Mouse (Mus musculus): ENCODE data around the gene Trim40. TPM values are rescaled to one million over a fixed set of nuclear protein-coding genes. Genes with fewer than 3 reads are reported as not detected.
"Not testable (repeated sequence)": the region's sequence is repeated elsewhere in the genome, so short reads cannot be mapped to it uniquely, and the experiment has no call there.

Gene Trim40
- total RNA-seq, 2 experiments from 2014 or later, result not detected

DNA sequence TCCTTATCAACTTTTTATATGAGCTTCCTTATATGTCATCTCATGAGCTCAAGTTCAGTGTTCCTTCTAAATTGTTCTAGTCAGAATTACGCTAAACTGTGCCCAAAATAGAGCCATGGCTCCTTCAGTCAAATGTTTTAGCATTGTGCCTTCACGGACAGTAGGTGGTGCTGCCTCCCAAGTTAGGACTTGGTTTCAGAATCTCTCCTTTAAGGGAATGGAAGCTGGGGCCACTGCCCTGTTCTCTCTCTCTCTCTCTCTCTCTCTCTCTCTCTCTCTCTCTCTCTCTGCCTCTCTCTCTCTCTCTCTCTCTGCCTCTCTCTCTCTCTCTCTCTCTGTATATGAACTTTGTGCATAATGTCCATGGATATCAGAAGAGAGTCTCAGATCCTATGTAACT, 2.4 kb upstream of the Trim40 start:
- peak; percentile 58 for DNase-seq

DNA sequence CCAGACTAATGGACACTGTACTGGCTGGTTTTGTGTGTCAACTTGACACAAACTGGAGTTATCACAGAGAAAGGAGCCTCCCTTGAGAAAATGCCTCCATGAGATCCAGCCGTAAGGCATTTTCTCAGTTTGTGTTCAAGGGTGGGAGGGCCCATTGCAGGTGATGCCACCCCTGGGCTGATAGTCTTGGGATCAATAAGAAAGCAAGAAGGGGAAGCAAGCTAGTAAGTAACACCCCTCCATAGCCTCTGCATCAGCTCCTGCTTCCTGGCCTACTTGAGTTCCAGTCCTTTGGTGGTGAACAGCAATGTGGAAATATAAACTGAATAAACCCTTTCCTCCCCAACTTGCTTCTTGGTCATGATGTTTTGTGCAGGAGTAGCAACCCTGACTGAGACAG, 1.6 kb upstream of the Trim40 start:
- not testable (repeated sequence) for DNase-seq

DNA sequence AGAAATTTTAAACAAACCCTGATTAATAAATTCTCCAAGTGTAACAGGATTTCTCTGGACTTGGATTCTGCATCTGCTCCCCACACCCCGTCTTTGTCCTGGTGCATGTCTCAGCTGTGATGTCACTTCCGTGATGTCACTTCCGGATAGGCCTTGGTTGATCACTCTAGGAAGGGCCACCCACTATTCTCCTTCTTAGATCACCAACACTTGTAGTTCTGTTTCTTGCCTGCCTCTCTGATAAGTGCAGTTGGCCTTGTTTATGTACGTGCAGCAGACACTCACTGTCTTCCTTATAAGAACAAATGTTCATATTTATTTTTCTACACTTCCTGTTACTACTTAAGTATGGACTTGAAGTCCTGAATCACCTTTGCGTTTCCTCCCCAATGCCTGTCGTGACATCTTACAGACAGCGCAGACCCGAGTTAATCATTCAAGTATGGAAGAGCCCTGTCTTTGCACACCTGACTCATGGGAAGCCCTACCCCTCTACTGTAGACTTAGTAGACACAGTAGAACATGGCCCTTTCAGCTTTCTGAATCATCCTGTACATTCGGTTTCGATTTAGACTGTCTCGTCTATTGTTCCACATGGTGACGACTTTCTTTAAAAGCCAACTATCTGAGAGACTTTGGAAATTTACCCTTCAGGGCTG, 4.7 kb downstream of the Trim40 start:
- no peak for DNase-seq

DNA sequence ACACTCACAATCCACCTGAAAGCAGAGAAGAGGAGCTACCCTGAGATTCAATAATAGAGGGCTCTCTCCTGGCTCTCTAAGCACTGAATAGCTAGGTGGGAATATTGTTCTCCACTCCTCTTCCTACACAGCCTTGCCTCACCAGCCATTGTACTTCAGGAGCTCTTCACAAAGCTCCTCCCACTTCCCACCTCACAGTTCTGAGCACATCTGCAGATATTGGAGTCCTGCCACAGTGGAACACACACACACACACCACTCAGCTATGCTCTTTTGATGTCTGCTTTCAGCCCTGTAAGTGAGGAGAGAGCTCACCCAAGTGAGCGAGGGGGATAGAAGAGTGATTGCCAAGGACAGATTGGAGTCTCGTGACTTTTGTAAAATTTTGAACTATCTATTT, 6.6 kb downstream of the Trim40 start:
- no peak for DNase-seq

DNA sequence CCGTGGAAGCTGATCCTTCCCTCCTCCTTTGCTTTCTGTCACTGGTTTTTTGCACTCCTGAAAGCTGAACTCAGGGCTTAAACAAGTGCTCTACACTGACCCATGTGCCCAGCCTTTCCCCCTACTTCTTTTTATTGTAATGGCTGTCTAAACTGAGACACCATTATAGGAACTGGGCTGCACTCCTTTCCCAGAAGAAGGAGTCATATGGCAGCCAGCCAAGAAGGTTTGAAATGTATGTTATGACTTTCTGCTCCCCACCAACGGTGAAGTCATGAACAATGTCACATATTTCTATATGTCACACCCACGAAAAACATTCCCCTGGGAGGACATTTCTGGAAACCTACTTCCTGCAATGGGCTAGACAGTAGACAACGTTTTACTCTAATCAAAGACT, 15.3 kb downstream of the Trim40 start:
- DNase-seq, result no peak

DNA sequence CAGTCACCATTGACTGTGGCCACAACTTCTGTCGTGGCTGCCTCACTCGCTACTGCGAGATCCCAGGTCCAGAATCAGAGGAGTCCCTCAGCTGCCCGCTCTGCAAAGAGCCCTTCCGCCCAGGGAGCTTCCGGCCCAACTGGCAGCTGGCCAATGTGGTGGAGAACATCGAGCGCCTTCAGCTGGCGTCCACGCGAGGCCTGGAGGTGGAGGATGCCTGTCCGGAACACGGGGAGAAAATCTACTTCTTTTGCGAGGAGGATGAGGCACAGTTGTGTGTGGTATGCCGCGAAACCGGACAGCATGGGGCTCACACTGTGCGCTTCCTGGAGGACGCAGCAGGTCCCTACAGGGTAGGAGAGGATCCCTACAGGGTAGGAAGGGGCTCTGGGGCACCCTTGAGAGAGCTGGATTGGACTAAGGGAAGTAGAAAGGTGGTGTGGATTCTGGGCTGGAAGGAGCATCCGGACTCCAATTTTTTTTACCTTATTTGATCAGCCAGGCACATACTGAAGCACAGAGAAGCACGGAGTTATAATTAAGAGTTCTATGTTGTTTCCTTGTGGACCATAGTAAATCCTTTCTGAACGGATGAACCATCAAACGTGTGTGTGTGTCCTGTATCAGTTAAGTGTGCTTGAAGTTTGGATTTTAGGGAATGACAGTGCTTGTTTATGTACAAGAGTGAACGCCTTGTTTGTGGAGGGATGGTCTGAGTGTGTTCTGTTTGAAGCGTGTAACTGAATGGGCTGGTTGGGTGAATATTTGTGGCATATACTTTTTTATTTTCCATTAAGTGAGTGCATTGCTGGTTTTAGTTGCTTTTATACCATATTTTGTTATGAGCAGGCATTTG, 19.7 kb downstream of the Trim40 start:
- peak; percentile 31 for DNase-seq

DNA sequence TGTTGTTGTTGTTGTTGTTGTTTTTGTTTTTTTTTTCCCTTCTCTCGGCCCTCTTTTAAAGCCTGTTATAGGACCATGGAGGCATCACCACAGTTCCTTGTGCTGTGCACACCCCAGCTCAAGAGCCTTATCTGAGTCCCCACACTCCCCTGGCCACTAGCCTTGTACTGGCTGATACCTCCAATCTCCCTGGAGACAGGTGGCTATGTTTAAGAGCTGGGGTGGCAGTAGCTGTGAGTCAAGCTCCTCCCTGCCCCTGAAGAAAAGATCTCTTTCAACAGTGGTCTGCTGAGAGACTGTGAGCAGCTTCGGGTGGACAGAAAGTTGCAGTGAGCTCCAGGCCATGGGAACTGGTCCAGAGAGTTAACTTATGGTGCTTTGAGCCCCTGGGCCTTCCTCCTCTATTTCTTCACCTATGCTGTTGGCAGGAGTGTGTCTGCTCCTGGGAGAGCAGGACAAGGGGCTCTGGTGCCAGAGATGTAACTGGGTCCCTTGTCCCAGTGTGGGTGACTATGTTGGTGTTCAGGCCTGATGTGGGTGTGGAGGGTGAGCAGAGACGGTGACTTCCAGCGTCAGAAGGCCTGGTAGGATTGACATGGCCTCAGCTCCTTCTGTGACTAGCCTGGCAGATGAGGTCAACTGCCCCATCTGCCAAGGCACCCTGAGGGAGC, 20.5 kb downstream of the Trim40 start, which contains the start of gene Trim10:
Gene Trim10, plus strand, starts transcription at position 291 of the 671 bp plus-strand sequence.
- DNase-seq, result no peak

DNA sequence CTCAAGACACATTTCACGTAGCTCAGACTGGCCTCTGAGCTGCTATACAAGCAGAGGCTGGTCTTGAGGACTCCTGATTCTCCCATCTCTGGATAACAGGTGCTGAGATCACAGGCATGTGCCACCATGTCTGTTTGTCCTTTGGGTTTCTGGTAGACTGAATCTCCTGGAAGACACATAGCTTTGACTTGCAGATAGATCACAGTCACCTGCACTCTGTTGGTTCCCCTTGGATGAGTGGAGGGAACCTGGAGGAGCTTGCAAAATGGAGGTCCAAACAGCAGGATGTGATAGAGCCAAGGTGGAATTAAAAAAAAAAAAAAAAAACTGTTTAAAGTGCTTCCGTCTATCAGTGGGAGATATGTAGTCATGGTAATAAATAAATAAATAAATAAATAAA, 21.1 kb downstream of the Trim40 start:
- DNase-seq, result no peak

DNA sequence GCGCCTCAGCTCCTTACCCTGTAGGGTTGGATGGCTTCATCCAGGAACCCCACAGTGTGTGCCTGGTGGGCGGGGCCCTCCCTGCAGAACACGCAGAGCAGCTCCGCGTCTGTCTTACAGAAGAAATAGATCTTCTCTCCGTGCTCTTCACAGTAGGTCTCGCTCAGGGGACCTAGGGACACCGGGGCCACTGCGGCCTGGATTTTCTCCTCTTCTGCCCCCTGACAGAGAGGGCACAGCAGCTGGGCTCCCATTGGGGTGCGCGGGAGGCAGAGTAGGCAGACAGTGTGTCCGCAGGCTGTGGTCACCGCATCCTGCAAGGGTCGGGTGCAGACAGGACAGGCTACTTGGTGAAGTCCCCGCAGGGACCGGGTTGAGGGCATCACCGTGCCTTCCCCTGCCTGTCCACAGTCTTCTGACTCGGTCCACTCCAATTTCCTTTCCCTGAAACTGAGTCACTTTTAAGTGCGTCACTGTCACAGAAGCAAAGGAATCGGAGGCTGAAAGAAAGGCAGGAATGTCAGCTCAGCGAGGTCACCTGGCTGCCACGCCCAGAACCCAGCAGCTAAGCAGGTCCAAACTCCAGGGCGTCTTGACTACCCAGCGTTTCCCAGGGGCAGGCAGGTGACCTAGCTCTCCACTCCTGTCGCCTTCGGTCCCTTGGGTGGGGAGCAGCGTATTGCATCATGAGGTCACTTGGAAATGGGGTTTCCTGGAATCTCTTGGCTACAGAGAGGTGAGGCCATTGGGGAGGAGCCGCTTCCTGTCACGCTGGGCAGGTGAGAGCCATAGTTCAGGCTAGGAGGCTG, 23.0 kb downstream of the Trim40 start, which contains the start of gene Trim15:
Gene Trim15, minus strand, starts transcription at position 492 of the 809 bp plus-strand sequence.
- no peak for DNase-seq

DNA sequence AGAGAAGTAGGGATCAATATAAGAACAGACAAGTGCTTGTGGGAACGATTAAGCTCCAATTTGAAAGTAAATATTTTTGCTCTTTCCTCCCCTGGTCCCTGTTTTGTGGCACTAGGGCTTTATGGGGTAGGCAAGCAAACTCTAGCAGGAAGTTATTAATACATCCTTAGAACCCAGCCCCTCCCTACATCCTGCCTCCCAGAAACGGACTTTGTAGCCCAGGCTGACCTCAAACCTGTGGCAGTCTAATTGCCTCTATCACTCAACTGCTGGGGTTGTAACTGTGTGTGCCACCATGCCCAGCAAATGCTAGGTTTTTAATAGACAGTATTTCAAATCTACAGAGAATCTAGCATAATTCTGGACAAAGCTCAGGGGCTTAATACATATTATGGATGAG, 28.2 kb downstream of the Trim40 start:
- no peak for DNase-seq

DNA sequence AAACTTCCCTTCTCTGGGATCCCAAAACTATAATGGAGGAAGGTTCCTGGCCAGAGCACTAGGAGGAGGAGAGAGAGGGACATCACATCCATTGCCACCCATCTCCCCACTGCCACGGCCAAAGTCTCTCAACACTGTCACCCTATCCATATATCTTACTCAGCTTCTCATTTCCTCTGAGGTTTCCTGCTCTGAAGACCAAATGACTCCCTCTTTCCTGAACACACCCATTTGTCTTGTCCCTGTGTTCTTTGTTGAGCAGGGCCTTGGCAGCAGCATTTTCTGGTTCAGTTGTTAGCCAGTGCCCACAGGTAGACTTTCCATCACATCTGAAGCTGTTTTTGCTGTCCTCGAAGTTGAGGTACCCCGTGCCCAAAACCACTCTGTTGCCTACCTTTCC, 31.7 kb downstream of the Trim40 start:
- no peak for DNase-seq

DNA sequence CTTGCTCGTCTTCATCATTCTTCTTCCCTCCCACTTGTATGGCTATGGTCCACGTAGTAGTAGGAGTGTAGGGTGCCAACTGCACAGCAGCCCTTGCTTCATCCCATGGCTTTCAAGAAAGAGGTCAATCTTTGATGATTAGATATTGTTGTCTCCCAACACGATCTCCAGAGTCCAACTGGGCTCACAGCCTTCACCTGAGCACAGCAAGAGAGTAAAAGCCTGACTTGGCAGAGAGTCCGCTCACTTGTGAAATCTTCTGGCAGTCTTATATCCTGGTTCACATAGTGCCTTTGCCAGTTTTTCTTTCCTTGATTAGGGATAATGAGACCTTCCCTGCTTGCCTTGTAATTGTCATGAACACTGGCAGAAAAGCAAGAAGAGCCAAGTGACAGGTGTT, 33.7 kb downstream of the Trim40 start:
- DNase-seq, result peak; percentile 51

DNA sequence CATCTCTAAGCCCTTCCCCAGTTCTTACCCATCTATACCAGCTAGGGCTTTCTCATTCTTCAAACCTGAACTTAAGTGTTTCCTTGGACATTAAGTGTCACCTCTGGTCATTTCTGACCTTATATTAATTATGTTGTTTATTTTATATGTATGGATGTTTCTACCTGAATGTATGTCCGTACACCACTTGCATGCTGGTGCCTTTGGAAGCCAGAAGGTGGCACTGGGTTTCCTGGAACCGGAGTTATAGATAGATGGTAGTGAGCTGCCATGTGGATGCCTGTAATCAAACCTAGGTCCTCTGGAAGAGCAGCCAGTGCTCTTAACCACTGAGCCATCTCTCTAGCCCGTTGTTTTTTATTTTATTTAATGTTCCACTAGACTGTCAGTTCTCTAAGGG, 34.4 kb downstream of the Trim40 start:
- DNase-seq, result no peak

DNA sequence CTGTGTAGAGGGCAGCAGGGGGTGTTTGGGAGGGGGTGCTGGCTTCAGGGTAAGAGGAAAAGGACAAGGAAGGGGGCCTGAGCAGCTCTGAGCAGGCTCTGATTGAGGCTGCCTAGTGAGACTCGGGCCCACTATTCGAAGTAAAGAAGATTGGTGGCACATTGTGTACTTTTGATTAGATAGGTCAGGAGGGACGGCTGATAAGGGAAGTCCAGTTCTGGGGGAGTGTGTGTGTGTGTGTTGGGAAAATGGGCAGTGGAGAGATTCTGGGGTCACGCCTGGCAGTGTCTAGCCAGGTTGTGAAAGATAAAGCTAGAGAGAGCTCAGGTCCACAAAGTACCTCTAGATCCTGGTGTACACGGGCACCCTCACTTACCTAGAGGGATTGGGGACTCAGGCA, 38.3 kb downstream of the Trim40 start:
- DNase-seq, result no peak

DNA sequence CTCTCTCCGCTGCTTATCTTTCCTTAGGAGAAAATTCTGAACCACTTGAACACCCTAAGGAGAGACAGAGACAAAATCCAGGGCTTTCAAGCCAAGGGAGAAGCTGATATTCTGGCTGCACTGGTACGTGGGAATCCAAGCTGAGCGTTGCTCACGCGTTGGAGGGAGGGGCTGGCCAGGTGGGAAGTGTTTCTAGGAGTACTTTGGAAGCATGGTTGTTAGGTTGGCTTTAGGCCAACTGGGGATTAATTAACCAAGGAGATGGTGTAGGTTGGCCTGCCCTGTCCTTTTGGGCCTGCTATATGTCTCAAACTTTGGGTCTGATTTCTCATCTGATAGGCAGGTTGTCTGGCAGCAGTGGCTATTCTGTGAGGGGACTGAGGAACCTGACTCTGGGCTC, 38.7 kb downstream of the Trim40 start:
- DNase-seq, result no peak

DNA sequence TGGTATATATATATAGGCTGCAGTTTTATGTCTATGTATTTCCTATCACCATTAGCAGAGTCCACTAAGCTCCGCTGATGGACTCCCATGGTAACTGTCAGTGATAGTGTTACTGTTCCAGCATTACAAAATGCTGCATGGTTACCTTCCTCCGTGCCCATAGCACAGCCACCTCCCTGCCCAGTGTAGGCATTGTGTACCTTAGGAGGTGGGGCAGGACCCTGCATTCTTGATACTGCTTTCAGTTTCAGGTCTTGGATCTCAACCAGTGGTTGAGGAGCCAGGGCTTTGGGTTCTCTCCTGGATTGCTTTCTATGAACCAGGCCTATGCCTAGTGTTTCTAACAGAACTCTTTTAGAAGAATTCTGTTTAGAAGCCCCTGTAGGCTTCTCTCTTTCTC, 39.9 kb downstream of the Trim40 start:
- no peak for DNase-seq

DNA sequence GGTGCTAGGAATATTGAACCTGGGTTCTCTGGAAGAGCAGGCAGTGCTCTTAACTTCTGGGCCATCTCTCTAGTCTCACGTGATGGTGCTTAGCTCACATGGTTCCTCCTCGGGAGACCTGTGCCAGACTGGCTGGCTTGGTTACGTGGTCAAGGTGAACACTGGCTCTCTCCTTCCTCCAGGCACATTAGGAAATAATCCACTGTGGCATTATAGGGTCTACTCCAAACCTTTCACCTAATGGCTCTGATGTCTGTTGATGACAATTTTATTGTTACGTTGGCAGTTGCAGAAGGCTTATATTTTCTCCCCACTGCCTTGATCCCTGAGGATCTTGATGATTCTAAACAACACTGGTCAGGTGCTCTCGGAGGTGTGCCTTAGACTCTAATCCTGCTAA, 41.0 kb downstream of the Trim40 start:
- DNase-seq, result peak; percentile 28

DNA sequence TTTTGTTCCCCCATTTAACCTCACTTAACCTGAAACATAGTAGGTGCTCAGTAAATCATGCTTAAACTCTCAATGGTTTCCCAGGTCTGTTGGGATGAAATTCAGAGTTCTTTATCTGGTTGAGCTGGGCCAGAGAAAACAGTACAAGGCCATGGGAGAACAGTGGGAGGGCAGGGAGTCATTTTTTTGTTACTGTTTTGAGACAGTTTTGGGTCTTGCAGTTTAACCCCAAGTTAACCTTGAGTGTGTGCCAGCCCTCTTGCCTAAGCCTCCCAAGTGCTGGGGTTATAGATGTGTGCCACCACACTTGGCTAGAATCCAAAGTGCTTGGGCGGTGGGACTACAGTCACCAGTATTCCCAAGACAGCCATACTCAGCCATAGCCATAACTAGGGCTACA, 45.2 kb downstream of the Trim40 start:
- peak; percentile 81 for DNase-seq

DNA sequence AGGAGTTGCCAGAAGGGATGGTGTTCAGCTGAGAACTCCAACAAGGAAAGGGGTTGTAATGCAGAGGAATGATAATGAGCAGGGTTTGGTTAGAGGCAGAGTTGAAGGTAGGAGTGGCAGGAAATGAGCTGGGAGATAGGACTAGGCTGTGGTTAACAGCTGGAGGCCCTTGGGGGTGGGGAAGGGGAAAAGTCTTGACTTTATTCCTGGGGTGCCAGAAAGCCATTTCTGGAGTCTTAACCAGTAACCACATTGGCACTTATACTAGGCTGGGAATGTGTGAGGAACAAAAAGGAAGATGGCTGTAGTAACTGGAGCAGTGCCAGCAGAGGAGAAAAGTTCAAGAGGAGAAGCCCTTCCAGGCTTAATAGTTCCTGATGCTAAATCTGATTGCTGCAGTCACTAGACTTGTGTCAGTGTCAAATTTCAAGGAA, 45.6 kb downstream of the Trim40 start:
- no peak for DNase-seq

DNA sequence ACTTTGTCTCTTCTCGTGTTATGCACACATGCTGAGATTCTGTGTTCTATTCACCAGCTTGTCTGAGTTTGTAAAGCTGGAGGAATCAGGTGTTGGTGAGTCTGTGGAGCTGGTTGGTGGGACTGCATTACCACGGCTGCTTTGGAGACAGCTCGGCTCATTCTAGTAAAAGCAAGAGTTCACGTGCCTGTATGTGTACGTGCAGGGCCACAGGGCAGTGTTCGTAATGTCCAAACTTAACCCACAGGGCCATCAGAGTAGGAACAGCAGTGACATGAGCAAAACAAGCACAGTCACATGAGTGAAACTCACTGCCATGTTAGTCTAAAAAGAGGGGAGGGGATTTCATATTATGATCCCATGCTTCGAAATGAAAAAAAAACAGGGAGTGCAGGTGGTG, 46.2 kb downstream of the Trim40 start:
- no peak for DNase-seq

DNA sequence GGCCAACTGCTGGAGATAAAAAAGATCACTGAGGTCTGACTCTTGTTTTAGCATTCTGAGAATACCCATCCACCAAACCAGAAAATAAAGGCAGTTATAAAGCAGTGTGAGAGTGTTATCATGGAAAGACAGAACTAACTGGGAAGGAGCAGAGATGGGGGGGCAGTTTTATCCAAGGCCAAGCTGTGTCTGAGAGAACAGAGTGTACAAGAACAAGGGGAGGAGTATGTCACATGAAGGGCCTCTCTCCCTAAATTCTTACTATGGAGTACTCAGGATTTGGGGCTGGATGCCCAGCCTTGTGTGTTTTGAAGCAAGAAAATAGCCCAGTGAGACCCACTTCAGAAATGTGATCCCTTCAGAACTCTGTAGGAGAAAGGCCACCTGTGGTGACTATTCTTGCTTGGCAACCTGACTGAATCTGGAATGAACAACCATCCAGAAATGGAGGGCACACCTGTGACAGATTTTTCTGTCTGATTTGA, 48.9 kb downstream of the Trim40 start:
- DNase-seq, result no peak

DNA sequence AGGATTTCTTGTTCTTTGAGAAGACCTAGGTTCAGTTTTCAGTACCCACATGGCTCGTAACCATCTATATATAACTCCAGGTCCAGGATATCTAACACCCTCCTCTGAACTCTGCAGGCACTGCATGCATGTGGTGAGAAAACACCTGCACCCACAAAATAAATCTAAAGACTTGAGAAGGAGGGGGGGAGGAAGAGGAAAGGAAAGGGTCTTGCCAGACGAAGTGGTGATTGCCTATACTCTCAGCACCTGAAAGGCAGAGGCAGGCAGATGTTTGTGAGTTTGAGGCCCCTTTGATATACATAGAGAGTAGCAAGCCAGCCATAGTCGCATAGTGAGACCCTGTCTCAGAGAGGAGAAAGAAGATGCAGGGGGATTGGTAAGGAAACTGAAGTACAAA, 50.0 kb downstream of the Trim40 start:
- no peak for DNase-seq
